Mouse (Mus musculus) leukemia stem cell, adult 10-12 weeks (primary cell): ENCODE results near the gene Fam149a. TPM values are rescaled to one million over a fixed set of nuclear protein-coding genes. Genes with fewer than 3 reads are reported as not detected.

ENCODE experiments used
- polyA plus RNA-seq: library from polyadenylated mRNA; stranded (reverse); fragments of >175 nt; gene quantifications from 2 replicates; pipeline ENCODE4 v1.2.3, GENCODE M21; 2012; ENCODE audit warnings: low replicate concordance

Fam149a gene
- 0.39 and 0.87 TPM in 2 replicates for polyA plus RNA-seq

GRCm38 (mm10) chr8:45381963-45382347, at the start of gene Fam149a:
TSS of gene Fam149a (minus strand) at chr8:45382291.

GRCm38 (mm10) chr8:45410882-45411281, 28.8 kb upstream of the Fam149a start, which contains the start of gene Tlr3:
TSS of gene Tlr3 (minus strand) at chr8:45411080.

GRCm38 (mm10) chr8:45332685-45333409, 49.2 kb downstream of the Fam149a start, which contains the start of gene Cyp4v3:
TSS of gene Cyp4v3 (minus strand) at chr8:45333216.

GRCm38 (mm10) chr8:45308366-45308765, 73.7 kb downstream of the Fam149a start, which contains the start of gene Gm45753:
TSS of gene Gm45753 (minus strand) at chr8:45308466.

GRCm38 (mm10) chr8:45294687-45295086, 87.4 kb downstream of the Fam149a start, which contains the start of gene Klkb1:
TSS of gene Klkb1 (minus strand) at chr8:45294859.

Other genes starting within 250 kb of the Fam149a start
- gene F11, start 120.3 kb downstream of the Fam149a start, polyA plus RNA-seq = not detected in 2 replicates
- gene Klkb1, start 87.4 kb downstream of the Fam149a start, polyA plus RNA-seq = not detected in 2 replicates
- not detected in 2 replicates for gene Gm45753, start 73.8 kb downstream of the Fam149a start, polyA plus RNA-seq
- 0.39 and 1.2 TPM in 2 replicates for gene Cyp4v3, start 49.1 kb downstream of the Fam149a start, polyA plus RNA-seq
- gene Tlr3, start 28.8 kb upstream of the Fam149a start, polyA plus RNA-seq = 0.14 and 0.26 TPM in 2 replicates
- gene Sorbs2, start 125.5 kb upstream of the Fam149a start, polyA plus RNA-seq = 1.2 and 4.1 TPM in 2 replicates